36 mouse cellular contexts compared by ENCODE assay signal in the genomic region with DNA sequence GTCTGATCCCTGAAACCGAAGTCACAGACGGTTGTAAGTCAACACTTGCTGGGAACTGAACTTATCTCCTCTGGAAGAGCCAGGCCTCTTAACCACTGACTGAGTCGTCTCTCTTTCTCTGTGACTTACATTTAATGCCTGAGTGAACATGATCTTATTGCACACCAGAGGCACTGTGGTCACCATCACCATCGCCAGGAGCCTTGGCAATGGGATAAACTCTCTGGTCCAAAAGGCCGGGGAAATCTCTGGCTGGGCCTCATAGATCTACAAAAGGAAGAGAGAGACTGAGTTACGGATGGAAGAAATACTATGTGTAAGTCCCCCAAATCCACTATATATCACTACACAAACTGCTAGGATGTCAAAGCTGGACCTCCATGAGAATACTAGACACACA. TPM values are rescaled to one million over a fixed set of nuclear protein-coding genes. Genes with fewer than 3 reads are reported as not detected.
"Had no signal": no experiment of that assay in that cellular context is flagged by ENCODE, and none has a peak within 500 bp of the region (broad histone marks: within the 10 kb centered on the region; RNA-seq: fewer than 3 reads in every experiment).

No protein-coding gene starts in this region.

- ATAC-seq: hindbrain, embryonic 16.5 days; hindbrain, postnatal 0 days; inflammation-experienced regulatory T-cells, adult 6 months; intestine, embryonic 15.5 days; intestine, embryonic 16.5 days; intestine, postnatal 0 days had no signal

- DNase-seq: heart, postnatal 10 days; heart, postnatal 14 days; heart, postnatal 36 days; heart, postnatal 4 days; kidney, adult 11 months; kidney, adult 18-20 months; kidney, adult 8-10 months; kidney, adult 9 months; kidney, postnatal 10 days; kidney, postnatal 14 days; kidney, postnatal 36 days; kidney, postnatal 4 days; layer of hippocampus, adult 9-11 months; layer of hippocampus, postnatal 36 days had no signal

- H3K4me1 ChIP-seq: hindbrain, embryonic 12.5 days; hindbrain, embryonic 13.5 days; hindbrain, embryonic 15.5 days; intestine, embryonic 15.5 days; kidney, embryonic 15.5 days had no signal

- H3K4me3 ChIP-seq: heart, embryonic 12.5 days; heart, embryonic 13.5 days; heart, embryonic 15.5 days; hindbrain, embryonic 10.5 days; hindbrain, embryonic 12.5 days; hindbrain, embryonic 13.5 days; hindbrain, embryonic 15.5 days; intestine, embryonic 15.5 days; kidney, embryonic 15.5 days; layer of hippocampus, adult 2 months; left cerebral cortex, adult 2 months had no signal

- H3K9me3 ChIP-seq: heart, embryonic 12.5 days; heart, embryonic 13.5 days; heart, embryonic 15.5 days; hindbrain, embryonic 10.5 days; hindbrain, embryonic 12.5 days; hindbrain, embryonic 13.5 days; hindbrain, embryonic 15.5 days; intestine, embryonic 15.5 days; kidney, embryonic 15.5 days had no signal

- H3K27me3 ChIP-seq: heart, embryonic 12.5 days; heart, embryonic 13.5 days; heart, embryonic 15.5 days; hindbrain, embryonic 12.5 days; hindbrain, embryonic 13.5 days; hindbrain, embryonic 15.5 days; intestine, embryonic 15.5 days; kidney, embryonic 15.5 days had no signal

- H3K27ac ChIP-seq: heart, embryonic 13.5 days; heart, embryonic 15.5 days; hindbrain, embryonic 10.5 days; hindbrain, embryonic 12.5 days; hindbrain, embryonic 13.5 days; hindbrain, embryonic 14.5 days; hindbrain, embryonic 15.5 days; hindbrain, postnatal 0 days; intestine, embryonic 15.5 days; kidney, embryonic 15.5 days; kidney, postnatal 0 days; layer of hippocampus, adult 2 months; left cerebral cortex, adult 2 months had no signal

- H3K4me2 ChIP-seq: heart, embryonic 11.5 days; heart, embryonic 12.5 days; heart, embryonic 13.5 days; heart, embryonic 15.5 days; hindbrain, embryonic 12.5 days; hindbrain, embryonic 13.5 days; hindbrain, embryonic 14.5 days; hindbrain, embryonic 15.5 days; intestine, embryonic 15.5 days; kidney, embryonic 15.5 days had no signal

- H3K9ac ChIP-seq: heart, embryonic 12.5 days; heart, embryonic 13.5 days; heart, embryonic 15.5 days; hindbrain, embryonic 12.5 days; hindbrain, embryonic 13.5 days; hindbrain, embryonic 14.5 days; hindbrain, embryonic 15.5 days; intestine, embryonic 15.5 days; kidney, embryonic 15.5 days had no signal

RNA-seq across cellular contexts. Expression of gene Eva1c, which starts 35.6 kb away (rescaled TPM):
- total RNA-seq: hematopoietic stem cell, adult 5-6 weeks had no signal
- polyA plus RNA-seq: inflammation-experienced regulatory T-cells, adult 6 months had no signal

RNA-seq across cellular contexts. Expression of gene Mrap, which starts 52.9 kb away (rescaled TPM):
- total RNA-seq: hematopoietic stem cell, adult 5-6 weeks; layer of hippocampus, postnatal 10 days had no signal
- polyA plus RNA-seq: hindbrain, embryonic 13.5 days; inflammation-experienced regulatory T-cells, adult 6 months; intestine, embryonic 14.5 days; intestine, postnatal 0 days; kidney, postnatal 0 days had no signal
